Mouse (Mus musculus) forebrain, embryonic 15.5 days (tissue): ENCODE data around the gene Agpat1. TPM values are rescaled to one million over a fixed set of nuclear protein-coding genes. Genes with fewer than 3 reads are reported as not detected.
A peak's percentile ranks its signal among the peaks of the same experiment; 100 is the strongest.

Source experiments
- ATAC-seq: fragments of 200-750 bp; cut with Nextera tagmentation; replicated peaks from 2 replicates; pipeline ENCODE4 v1.8.0; 2017; ENCODE audit warnings: mild to moderate bottlenecking, moderate TSS enrichment, moderate library complexity
- H3K27ac ChIP-seq: fragments of 300-500 bp; sonication (generic); replicated peaks from 2 replicates; pipeline ENCODE4 v1.5.1; 2015; ENCODE audit warnings: mild to moderate bottlenecking, inconsistent platforms
- H3K27me3 ChIP-seq: fragments of 300-500 bp; sonication (generic); 2 replicates; pipeline ENCODE4 v1.6.1; 2015; ENCODE audit warnings: inconsistent platforms
- H3K36me3 ChIP-seq: fragments of 300-500 bp; sonication (generic); 2 replicates; pipeline ENCODE4 v1.6.1; 2015; ENCODE audit warnings: mild to moderate bottlenecking, inconsistent platforms
- H3K4me1 ChIP-seq: fragments of 300-500 bp; sonication (generic); 2 replicates; pipeline ENCODE4 v1.6.1; 2015; ENCODE audit warnings: inconsistent platforms
- H3K4me2 ChIP-seq: fragments of 300-500 bp; sonication (generic); replicated peaks from 2 replicates; pipeline ENCODE4 v1.6.1; 2015; ENCODE audit warnings: mild to moderate bottlenecking, inconsistent platforms
- H3K4me3 ChIP-seq: fragments of 300-500 bp; sonication (generic); 2 replicates; pipeline ENCODE4 v1.5.1; 2015; ENCODE audit warnings: mild to moderate bottlenecking, inconsistent platforms
- H3K9ac ChIP-seq: fragments of 300-500 bp; sonication (generic); replicated peaks from 2 replicates; pipeline ENCODE4 v1.6.1; 2015; ENCODE audit warnings: mild to moderate bottlenecking, inconsistent platforms
- H3K9me3 ChIP-seq: fragments of 300-500 bp; sonication (generic); 2 replicates; pipeline ENCODE4 v1.6.1; 2016; ENCODE audit warnings: inconsistent platforms
- WGBS: fragments of 180-500 bp; shearing (Covaris S2); methylation state at CpG from one replicate; pipeline ENCODE4 v1.1.7; 2015; ENCODE audit warnings: mixed read lengths; 5-methylcytosine and 5-hydroxymethylcytosine counted together
- polyA plus RNA-seq: library from polyadenylated mRNA; unstranded; fragments of >200 nt; fragmentation: Nextera tagmentation; extraction: Ambion mirVana; gene quantifications from 2 replicates; pipeline ENCODE4 v1.2.1, GENCODE M21; 2015

Agpat1 gene
- polyA plus RNA-seq, 1 experiment from 2014 or later: 89.2 TPM

DNA sequence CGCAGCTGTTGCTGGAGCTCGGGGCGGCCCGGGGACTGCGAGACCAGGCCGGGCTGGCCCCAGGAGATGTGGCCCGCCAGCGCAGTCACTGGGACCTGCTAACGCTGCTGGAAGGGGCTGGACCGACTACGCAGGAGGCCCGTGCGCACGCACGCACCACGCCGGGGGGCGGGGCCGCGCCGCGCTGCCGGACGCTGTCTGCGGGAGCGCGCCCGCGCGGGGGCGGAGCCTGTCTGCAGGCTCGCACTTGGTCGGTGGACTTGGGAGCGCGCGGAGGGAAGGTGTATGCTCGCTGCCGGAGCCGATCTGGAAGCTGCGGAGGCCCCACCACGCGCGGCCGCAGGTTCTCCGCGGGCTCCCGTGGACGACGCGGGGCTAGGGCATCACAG, 16.6 kb upstream of the Agpat1 start:
- Histone ChIP-seq H3K4me1 (peaks cover 34% of the 10 kb centered on the region), H3K4me3 (peak overlapping the region; percentile 87), H3K27me3 (no peaks in the 10 kb centered on the region), H3K36me3 (no peaks in the 10 kb centered on the region), H3K9me3 (no peaks in the 10 kb centered on the region), H3K9ac (peak overlapping the region; percentile 92), H3K27ac (peak overlapping the region; percentile 100), H3K4me2 (peak overlapping the region; percentile 96)
- ATAC-seq: peak; percentile 87
- 0% methylated on average over 49 of the region's 50 CpGs for WGBS

DNA sequence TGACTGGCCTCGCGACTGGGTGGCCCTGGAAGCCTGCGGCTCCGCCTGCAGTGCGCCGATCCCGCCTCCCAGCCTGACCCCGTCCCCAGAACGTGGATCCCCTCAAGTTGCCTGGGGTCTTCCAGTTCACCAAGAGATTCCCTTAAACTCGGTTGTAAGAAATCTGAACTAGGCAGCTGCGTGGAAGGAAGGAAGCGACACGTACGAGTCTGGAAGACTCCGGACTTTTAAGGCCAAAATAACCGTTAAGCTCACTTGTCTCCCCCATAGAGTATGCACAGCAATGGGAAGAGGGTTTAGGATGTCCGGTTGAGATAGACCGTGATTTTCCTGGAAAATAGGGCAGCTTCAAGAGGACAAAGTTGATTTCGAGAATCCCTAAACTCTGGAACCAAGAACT, 16.2 kb upstream of the Agpat1 start:
- WGBS: 3% methylated on average over 19 of the region's 19 CpGs
- no peaks in the 10 kb centered on the region for H3K27me3 ChIP-seq
- peak overlapping the region; percentile 92 for H3K9ac ChIP-seq
- H3K36me3 ChIP-seq: no peaks in the 10 kb centered on the region
- peak overlapping the region; percentile 96 for H3K4me2 ChIP-seq
- H3K4me3 ChIP-seq: peak overlapping the region; percentile 87
- H3K4me1 ChIP-seq: peaks cover 36% of the 10 kb centered on the region
- H3K27ac ChIP-seq: peak overlapping the region; percentile 100
- no peaks in the 10 kb centered on the region for H3K9me3 ChIP-seq
- no peak for ATAC-seq

DNA sequence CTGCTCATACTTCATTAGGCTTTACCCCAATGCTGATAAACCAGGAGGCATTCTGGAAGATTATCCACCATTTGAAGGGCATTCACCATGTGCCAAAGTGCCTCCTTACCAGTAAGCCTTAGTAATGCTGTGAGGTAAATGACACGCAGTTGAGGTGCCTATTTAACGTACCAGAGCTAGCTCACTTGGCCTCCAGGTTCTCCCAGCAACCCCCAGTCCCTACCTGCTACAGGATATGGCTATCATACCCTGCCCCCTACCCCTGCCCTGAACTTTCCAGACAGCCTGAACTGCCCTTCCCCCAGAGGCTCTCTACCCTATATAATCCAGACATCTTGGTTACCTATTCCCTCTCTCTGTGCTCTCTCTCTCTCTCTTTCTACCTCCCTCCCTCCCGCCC, 15.3 kb upstream of the Agpat1 start:
- no peaks in the 10 kb centered on the region for H3K27me3 ChIP-seq
- H3K27ac ChIP-seq: no peak overlapping the region
- 57% methylated on average over 3 of the region's 3 CpGs for WGBS
- peaks cover 46% of the 10 kb centered on the region for H3K4me1 ChIP-seq
- H3K4me3 ChIP-seq: 0 out of 2 replicates have a peak overlapping the region, but pooled peaks have one; percentile 87
- H3K9ac ChIP-seq: no peak overlapping the region
- no peak overlapping the region for H3K4me2 ChIP-seq
- no peaks in the 10 kb centered on the region for H3K9me3 ChIP-seq
- no peaks in the 10 kb centered on the region for H3K36me3 ChIP-seq
- no peak for ATAC-seq

DNA sequence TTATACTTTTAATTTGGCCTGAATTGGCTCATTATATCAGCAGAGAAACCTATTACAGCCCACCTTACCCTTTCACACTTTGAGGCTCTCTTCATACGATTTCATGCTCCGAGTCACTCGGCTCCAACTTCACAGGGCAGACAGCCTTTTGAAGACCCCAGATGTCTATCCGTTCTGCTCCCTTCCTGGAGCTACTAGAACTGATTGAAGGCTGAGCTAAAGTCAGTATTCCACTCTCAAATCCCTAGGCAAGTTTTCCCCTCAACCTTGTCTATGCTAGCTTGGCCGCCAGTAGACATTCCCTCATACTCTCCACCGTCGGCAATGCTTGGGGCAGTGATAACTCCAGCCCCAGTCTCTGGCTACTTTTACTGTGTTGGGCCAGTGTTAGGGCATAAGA, 14.9 kb upstream of the Agpat1 start:
- Histone ChIP-seq H3K4me3 (no peak overlapping the region), H3K9ac (no peak overlapping the region), H3K4me2 (no peak overlapping the region), H3K9me3 (no peaks in the 10 kb centered on the region), H3K27me3 (no peaks in the 10 kb centered on the region), H3K27ac (no peak overlapping the region), H3K36me3 (no peaks in the 10 kb centered on the region), H3K4me1 (peaks cover 50% of the 10 kb centered on the region)
- no peak for ATAC-seq
- WGBS: 52% methylated on average over 7 of the region's 7 CpGs

DNA sequence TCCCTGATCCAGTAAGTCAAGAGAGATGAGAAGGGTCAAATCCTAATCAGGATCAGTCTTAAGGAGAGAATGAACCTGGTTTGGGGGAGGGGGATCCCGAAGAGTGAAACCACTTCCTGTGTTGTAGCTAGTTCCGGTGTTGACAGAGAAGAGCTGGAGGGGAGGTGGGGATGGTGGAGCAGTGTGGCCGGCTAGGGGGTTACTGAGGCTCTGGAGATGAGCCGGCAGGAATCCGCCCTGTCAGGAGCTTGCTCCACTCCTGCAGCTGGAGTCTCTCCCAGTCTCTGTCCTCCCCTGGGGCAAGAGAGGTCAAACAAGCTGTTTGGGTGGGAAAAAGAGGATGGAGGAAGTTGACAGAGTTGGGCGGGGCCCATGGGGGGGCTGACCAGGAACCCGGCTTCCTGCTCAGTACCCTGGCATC, 14.4 kb upstream of the Agpat1 start, which contains the start of gene Gpsm3:
Gene Gpsm3, plus strand, starts transcription at position 126 of the 421 bp plus-strand sequence.
- ATAC-seq: no peak
- H3K4me3 ChIP-seq: 0 out of 2 replicates have a peak within 1 kb of the TSS, but pooled peaks have one; percentile 87
- peak within 1 kb of the TSS; percentile 97 for H3K27ac ChIP-seq
- 51% methylated on average over 7 of the region's 7 CpGs for WGBS
- no peaks in the 10 kb centered on the region for H3K36me3 ChIP-seq
- H3K9ac ChIP-seq: no peak within 1 kb of the TSS
- no peaks in the 10 kb centered on the region for H3K9me3 ChIP-seq
- H3K27me3 ChIP-seq: no peaks in the 10 kb centered on the region
- peaks cover 55% of the 10 kb centered on the region for H3K4me1 ChIP-seq
- H3K4me2 ChIP-seq: no peak within 1 kb of the TSS

DNA sequence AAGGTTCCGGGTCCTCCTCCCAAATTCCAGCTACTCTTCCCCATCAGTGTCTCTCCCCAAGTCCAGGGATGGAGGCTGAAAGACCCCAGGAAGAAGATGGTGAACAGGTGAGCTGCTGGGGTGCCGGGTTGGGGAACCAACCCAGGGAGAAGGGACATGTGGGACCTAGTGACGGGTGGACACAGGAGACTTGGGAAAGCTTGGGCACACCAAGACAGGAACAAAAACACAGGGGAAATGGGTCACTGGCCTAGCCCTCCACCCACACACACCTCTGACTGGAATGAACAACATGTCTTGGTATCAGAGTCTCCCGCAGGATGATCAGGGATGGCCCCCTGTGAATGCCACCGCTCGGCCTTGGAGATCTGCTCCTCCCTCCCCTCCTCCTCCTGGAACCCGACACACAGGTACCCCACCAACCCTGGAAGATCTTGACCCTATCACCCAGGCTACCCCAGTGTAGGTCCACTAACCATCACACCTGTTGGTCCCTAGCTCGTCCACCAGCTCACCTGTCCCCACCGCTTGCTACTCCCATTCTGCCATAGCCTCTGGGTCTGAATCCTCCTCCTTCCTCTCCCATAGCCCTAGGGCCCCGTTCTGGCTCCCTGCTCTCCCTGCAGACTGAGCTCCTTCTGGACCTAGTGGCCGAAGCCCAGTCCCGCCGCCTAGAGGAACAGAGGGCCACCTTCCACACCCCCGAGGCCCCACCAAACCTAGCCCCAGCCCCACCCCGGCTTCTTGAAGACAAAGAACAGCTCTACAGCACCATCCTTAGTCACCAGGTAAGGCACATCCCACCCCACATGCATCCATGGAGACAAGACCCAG, 13.7 kb upstream of the Agpat1 start:
- H3K9ac ChIP-seq: no peak overlapping the region
- H3K27ac ChIP-seq: peak overlapping the region; percentile 97
- H3K4me3 ChIP-seq: 0 out of 2 replicates have a peak overlapping the region, but pooled peaks have one; percentile 81
- no peaks in the 10 kb centered on the region for H3K27me3 ChIP-seq
- H3K9me3 ChIP-seq: no peaks in the 10 kb centered on the region
- H3K36me3 ChIP-seq: peaks cover 6% of the 10 kb centered on the region
- no peak overlapping the region for H3K4me2 ChIP-seq
- no peak for ATAC-seq
- 70% methylated on average over 15 of the region's 15 CpGs for WGBS
- H3K4me1 ChIP-seq: peaks cover 62% of the 10 kb centered on the region

DNA sequence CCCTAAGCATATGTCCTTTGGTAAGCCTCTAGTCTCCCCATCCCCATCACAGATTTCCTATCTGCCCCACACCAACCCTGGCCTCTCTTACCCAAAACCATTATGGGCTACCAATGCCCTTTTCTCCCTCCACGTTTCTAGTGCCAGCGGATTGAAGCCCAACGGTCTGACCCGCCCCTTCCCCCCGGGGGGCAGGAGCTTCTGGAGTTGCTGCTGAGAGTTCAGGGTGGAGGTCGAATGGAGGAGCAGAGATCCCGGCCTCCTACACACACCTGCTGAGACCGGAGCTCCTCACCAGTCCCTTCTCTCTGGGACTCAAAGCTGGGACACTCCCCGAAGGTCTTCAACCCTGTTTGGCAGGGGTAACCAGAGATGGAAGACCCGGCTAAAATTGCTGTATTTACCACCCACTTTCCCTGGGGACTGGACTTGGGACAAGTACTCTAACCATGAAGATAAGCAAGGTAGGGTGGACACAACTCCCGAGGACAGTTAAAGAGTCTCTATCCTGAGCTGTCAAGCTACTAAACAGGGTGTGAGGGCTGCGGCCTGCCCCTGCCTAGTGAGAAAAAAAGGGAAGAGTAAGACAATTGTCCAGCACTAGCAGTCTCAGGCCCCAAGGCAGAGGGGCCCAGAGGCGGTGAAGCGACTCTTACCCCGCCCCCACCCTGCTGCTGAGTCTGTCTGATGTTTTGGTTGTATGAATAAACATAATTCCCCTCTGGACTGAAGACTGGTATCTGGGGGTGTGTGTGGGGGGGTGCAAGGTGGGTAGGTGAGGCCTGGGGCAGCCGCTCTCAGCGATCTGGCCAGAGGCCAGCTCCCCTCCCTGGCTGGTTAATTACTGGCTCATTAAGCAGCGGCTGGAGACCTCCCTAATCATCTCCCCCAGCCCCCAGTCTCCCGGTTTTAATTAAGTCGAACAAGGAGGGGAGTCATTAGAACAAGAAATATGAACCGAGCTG, 12.8 kb upstream of the Agpat1 start, which contains the start of gene Pbx2:
Gene Pbx2, plus strand, starts transcription at position 238 of the 965 bp plus-strand sequence.
- Histone ChIP-seq H3K4me3 (peak within 1 kb of the TSS; percentile 81), H3K27ac (peak within 1 kb of the TSS; percentile 97), H3K36me3 (peaks cover 12% of the 10 kb centered on the region), H3K4me2 (peak within 1 kb of the TSS; percentile 86), H3K4me1 (peaks cover 59% of the 10 kb centered on the region), H3K27me3 (no peaks in the 10 kb centered on the region), H3K9me3 (no peaks in the 10 kb centered on the region), H3K9ac (peak within 1 kb of the TSS; percentile 96)
- WGBS: 1% methylated on average over 21 of the region's 21 CpGs
- 0 out of 2 replicates have a peak, but pooled peaks have one; percentile 0 for ATAC-seq

DNA sequence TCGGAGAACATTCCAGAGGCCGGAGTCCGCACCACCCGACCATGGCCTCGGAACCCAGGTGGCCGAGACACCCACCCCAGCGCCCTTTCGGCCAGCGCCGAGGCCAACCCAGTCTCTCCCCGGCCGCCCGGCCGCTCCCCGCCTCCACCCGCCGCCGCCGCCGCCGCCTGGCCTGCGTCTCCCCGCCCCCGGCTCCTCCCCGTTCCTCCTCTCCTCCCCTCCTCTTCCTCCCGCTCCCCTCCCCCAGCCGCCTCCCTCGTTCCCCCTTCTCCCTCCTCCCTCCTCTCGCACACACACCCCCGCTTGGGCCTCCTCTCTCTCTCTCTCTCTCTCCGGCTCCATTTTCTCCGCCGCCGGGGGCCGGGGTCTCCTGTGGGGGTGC, 12.1 kb upstream of the Agpat1 start:
- peaks cover 56% of the 10 kb centered on the region for H3K4me1 ChIP-seq
- H3K9me3 ChIP-seq: no peaks in the 10 kb centered on the region
- ATAC-seq: peak; percentile 36
- peak overlapping the region; percentile 86 for H3K4me2 ChIP-seq
- peak overlapping the region; percentile 96 for H3K9ac ChIP-seq
- peaks cover 12% of the 10 kb centered on the region for H3K36me3 ChIP-seq
- peak overlapping the region; percentile 81 for H3K4me3 ChIP-seq
- under 1% methylated on average over 24 of the region's 35 CpGs for WGBS
- no peaks in the 10 kb centered on the region for H3K27me3 ChIP-seq
- peak overlapping the region; percentile 97 for H3K27ac ChIP-seq

DNA sequence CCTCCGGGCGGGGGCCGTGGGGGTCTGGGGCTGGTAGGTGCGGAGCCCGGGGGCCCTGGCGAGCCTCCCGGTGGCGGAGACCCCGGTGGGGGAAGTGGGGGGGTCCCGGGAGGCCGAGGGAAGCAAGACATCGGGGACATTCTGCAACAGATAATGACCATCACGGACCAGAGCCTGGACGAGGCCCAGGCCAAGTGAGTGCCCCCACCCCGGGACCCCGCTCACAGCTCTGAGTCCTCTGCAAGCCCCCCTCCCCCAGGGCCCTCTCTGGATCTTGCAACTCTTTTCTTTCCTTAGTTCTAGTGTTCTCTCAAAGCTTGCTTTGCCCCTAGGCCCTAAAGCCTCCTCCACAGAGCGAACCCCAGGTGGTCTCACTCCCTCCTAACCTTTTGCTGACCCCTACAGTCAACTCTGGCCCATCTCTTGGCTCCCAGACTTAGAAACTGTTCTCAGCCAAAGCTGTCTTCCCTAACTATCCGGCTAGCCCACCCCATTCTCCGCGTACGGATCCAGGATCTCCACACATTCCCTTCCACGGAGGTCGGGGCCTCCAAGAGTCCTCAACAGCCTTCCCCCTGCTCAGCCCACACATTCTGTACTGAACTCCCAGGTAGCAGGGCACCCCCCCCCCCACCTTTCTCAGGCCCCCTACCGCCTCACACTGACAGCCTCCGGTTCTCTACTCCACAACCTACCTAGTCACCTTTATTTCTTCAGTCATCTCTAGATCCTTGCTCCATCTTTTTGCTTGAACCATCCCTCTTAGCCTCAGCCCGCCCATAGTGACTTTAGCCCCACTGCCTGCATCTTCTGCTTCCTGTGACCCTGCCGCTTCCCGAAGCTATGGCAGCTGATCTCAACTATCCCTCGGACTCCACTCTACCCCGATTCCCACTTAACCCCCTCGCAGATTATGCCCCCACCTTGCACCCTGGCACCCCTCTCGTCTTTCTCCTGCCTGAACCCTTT, 11.2 kb upstream of the Agpat1 start:
- peak overlapping the region; percentile 86 for H3K4me2 ChIP-seq
- peak overlapping the region; percentile 81 for H3K4me3 ChIP-seq
- H3K27ac ChIP-seq: peak overlapping the region; percentile 97
- under 1% methylated on average over 25 of the region's 32 CpGs for WGBS
- H3K9ac ChIP-seq: peak overlapping the region; percentile 96
- H3K27me3 ChIP-seq: no peaks in the 10 kb centered on the region
- H3K36me3 ChIP-seq: peaks cover 12% of the 10 kb centered on the region
- peak; percentile 27; the same call in 1 of the 2 replicates for ATAC-seq
- H3K4me1 ChIP-seq: peaks cover 54% of the 10 kb centered on the region
- no peaks in the 10 kb centered on the region for H3K9me3 ChIP-seq

DNA sequence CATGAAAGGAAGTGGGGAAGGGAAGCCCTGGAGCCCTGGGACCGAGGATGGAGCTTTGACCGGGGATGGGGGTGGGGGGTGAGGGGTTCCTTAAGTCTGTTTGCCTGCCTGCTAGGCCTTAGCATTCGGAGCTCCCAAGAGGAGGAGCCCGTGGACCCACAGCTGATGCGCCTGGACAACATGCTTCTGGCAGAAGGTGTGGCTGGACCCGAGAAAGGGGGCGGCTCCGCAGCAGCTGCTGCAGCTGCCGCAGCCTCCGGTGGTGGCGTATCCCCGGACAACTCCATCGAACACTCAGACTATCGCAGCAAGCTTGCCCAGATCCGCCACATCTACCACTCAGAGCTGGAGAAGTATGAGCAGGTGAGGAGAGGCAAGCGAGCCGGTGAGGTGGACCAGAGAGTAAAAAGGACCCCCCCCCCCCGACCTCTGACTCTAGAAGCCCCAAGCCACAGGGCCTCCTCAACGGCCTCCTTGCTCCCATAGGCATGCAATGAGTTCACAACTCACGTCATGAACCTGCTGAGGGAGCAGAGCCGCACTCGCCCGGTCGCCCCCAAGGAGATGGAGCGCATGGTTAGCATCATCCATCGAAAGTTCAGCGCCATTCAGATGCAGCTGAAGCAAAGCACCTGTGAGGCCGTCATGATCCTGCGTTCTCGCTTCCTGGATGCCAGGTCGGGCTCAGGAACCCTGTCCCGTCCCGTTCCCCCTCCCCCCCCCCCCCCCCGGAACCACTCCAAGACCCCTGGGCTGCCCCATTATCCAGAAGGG, 10.1 kb upstream of the Agpat1 start:
- 43% methylated on average over 34 of the region's 34 CpGs for WGBS

More for the DNA sequence above, 10.1 kb upstream of the Agpat1 start:
- Histone ChIP-seq H3K9ac (peak overlapping the region; percentile 96), H3K4me2 (peak overlapping the region; percentile 86), H3K9me3 (no peaks in the 10 kb centered on the region), H3K27me3 (no peaks in the 10 kb centered on the region), H3K36me3 (peaks cover 12% of the 10 kb centered on the region), H3K4me1 (peaks cover 45% of the 10 kb centered on the region), H3K27ac (peak overlapping the region; percentile 97), H3K4me3 (peak overlapping the region; percentile 81)
- ATAC-seq: no peak
